Mouse (Mus musculus) cerebellum, adult 8-10 months (tissue): ENCODE data around the gene Yy1.

Experiments used
- DNase-seq: peaks from one replicate; pipeline ENCODE4 v3.0.0; 2022

The Yy1 gene

GRCm38 (mm10) chr12:108780108-108780877 lies 12.5 kb upstream of the Yy1 start:
- no peak for DNase-seq

- no peak for DNase-seq
Measured at GRCm38 (mm10) chr12:108785161-108785560, 7.6 kb upstream of the Yy1 start.

GRCm38 (mm10) chr12:108787329-108787728 lies 5.4 kb upstream of the Yy1 start:
- DNase-seq, result no peak

- peak; percentile 77 for DNase-seq
Measured at GRCm38 (mm10) chr12:108792152-108792545, 624 bp upstream of the Yy1 start.

GRCm38 (mm10) chr12:108793453-108793941 lies 724 bp downstream of the Yy1 start:
- peak; percentile 59 for DNase-seq

- peak; percentile 81 for DNase-seq
Measured at GRCm38 (mm10) chr12:108794078-108794711, 1.4 kb downstream of the Yy1 start.

- DNase-seq, result no peak
Measured at GRCm38 (mm10) chr12:108794979-108795537, 2.3 kb downstream of the Yy1 start.

GRCm38 (mm10) chr12:108801613-108802012 lies 8.8 kb downstream of the Yy1 start:
- no peak for DNase-seq

GRCm38 (mm10) chr12:108804388-108804787 lies 11.6 kb downstream of the Yy1 start:
- DNase-seq, result no peak

- no peak for DNase-seq
Measured at GRCm38 (mm10) chr12:108808465-108808864, 15.7 kb downstream of the Yy1 start.

GRCm38 (mm10) chr12:108809771-108810170 lies 17.0 kb downstream of the Yy1 start:
- DNase-seq, result no peak

- no peak for DNase-seq
Measured at GRCm38 (mm10) chr12:108810309-108810708, 17.5 kb downstream of the Yy1 start.

GRCm38 (mm10) chr12:108811133-108811532 lies 18.4 kb downstream of the Yy1 start:
- no peak for DNase-seq

GRCm38 (mm10) chr12:108812463-108812862 lies 19.7 kb downstream of the Yy1 start:
- no peak for DNase-seq

GRCm38 (mm10) chr12:108814470-108814869 lies 21.7 kb downstream of the Yy1 start:
- no peak for DNase-seq

- no peak for DNase-seq
Measured at GRCm38 (mm10) chr12:108816569-108816968, 23.8 kb downstream of the Yy1 start.

GRCm38 (mm10) chr12:108820461-108820860 lies 27.7 kb downstream of the Yy1 start:
- no peak for DNase-seq

GRCm38 (mm10) chr12:108823036-108823435 lies 30.3 kb downstream of the Yy1 start:
- no peak for DNase-seq

GRCm38 (mm10) chr12:108824225-108824874 lies 31.6 kb downstream of the Yy1 start:
- no peak for DNase-seq

GRCm38 (mm10) chr12:108825561-108826224 lies 32.9 kb downstream of the Yy1 start:
- DNase-seq, result no peak

GRCm38 (mm10) chr12:108826282-108826957 lies 33.6 kb downstream of the Yy1 start:
- peak; percentile 88 for DNase-seq

- DNase-seq, result peak; percentile 80
Measured at GRCm38 (mm10) chr12:108826958-108827535, 34.3 kb downstream of the Yy1 start.
